ENCODE assay signal across 18 mouse cellular contexts in the genomic region with DNA sequence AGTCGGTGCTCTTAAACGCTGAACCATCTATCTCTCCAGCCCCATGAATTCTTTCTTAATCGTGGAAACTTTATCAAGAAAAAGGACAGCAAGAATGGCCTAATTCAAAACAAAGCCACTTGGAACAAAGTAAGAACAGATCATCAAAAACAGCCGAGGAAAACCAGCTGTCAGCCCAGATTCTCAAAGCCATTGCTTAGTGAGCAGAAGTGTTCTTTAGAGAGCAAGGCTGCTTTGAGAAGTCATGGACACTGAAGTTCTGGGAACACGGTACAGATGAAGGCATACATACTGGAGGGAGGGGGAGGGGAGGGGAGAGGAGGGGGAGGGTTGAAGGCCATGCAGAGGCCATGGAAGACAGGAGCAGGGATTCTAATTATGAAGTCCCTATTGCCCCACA.
"Had no signal": no experiment of that assay in that cellular context is flagged by ENCODE, and none has a peak within 500 bp of the region (broad histone marks: within the 10 kb centered on the region; RNA-seq: fewer than 3 reads in every experiment).

No protein-coding gene starts in this region.

- H3K27ac ChIP-seq: intestine, embryonic 15.5 days; left cerebral cortex, adult 2 months; liver, embryonic 13.5 days; macrophage; midbrain, embryonic 12.5 days; midbrain, embryonic 15.5 days; neural tube, embryonic 12.5 days; neural tube, embryonic 15.5 days; stomach, postnatal 0 days had no signal

- H3K4me1 ChIP-seq: intestine, embryonic 15.5 days; liver, embryonic 13.5 days; midbrain, embryonic 12.5 days; midbrain, embryonic 15.5 days had no signal

- H3K9me3 ChIP-seq: intestine, embryonic 15.5 days; liver, embryonic 13.5 days; midbrain, embryonic 12.5 days; midbrain, embryonic 15.5 days; neural tube, embryonic 12.5 days; neural tube, embryonic 15.5 days had no signal

- DNase-seq: kidney, adult 11 months; kidney, adult 8-10 months; layer of hippocampus, postnatal 36 days; liver, embryonic 13.5 days; right cerebral cortex, adult 18-20 months; right cerebral cortex, postnatal 14 days; right cerebral cortex, postnatal 4 days; thymus, adult 2 months; thymus, postnatal 14 days; thymus, postnatal 4 days had no signal

- H3K9ac ChIP-seq: intestine, embryonic 15.5 days; liver, embryonic 13.5 days; midbrain, embryonic 12.5 days; midbrain, embryonic 15.5 days; neural tube, embryonic 12.5 days; neural tube, embryonic 15.5 days had no signal

- ATAC-seq: intestine, embryonic 15.5 days; midbrain, embryonic 15.5 days had no signal

- H3K36me3 ChIP-seq: intestine, embryonic 15.5 days; liver, embryonic 13.5 days; midbrain, embryonic 12.5 days; midbrain, embryonic 15.5 days; neural tube, embryonic 12.5 days; neural tube, embryonic 15.5 days had no signal

- H3K4me2 ChIP-seq: intestine, embryonic 15.5 days; liver, embryonic 13.5 days; midbrain, embryonic 12.5 days; midbrain, embryonic 15.5 days; neural tube, embryonic 12.5 days; neural tube, embryonic 15.5 days had no signal

- H3K27me3 ChIP-seq: intestine, embryonic 15.5 days; liver, embryonic 13.5 days; midbrain, embryonic 12.5 days; midbrain, embryonic 15.5 days; neural tube, embryonic 12.5 days; neural tube, embryonic 15.5 days had no signal

- H3K4me3 ChIP-seq: intestine, embryonic 15.5 days; left cerebral cortex, adult 2 months; liver, embryonic 13.5 days; midbrain, embryonic 12.5 days; midbrain, embryonic 15.5 days; neural tube, embryonic 12.5 days; neural tube, embryonic 15.5 days had no signal
